Comparison of ENCODE assay signal across 7 mouse cellular contexts in genomic region chr11:97350035-97350434, GRCm38 (mm10). TPM values are rescaled to one million over a fixed set of nuclear protein-coding genes. Genes with fewer than 3 reads are reported as not detected.
DNase-seq lines count a peak whose midpoint lies in the region; ATAC-seq lines count a peak whose summit lies in the region.

No protein-coding gene starts in this region.

- H3K27ac ChIP-seq in heart, embryonic 10.5 days, result peak overlapping the region; percentile 81
- H3K27ac ChIP-seq in kidney, embryonic 14.5 days (ENCODE audit: low read depth, low read length), result peak overlapping the region; percentile 52; the same call in 1 of the 2 replicates
- peak overlapping the region; percentile 56 for H3K27ac ChIP-seq in limb, embryonic 12.5 days
- peak overlapping the region; percentile 58 for H3K27ac ChIP-seq in midbrain, embryonic 16.5 days (ENCODE audit: low read length)

- peak; percentile 73 for ATAC-seq in kidney, embryonic 14.5 days (ENCODE audit: low FRiP score, low TSS enrichment)
- no peak for ATAC-seq in limb, embryonic 12.5 days (ENCODE audit: insufficient number of reproducible peaks, insufficient read depth, low FRiP score, low TSS enrichment, low read depth)
- peak; percentile 79 for ATAC-seq in midbrain, embryonic 16.5 days

- H3K36me3 ChIP-seq in heart, embryonic 10.5 days, result no peaks in the 10 kb centered on the region
- H3K36me3 ChIP-seq in kidney, embryonic 14.5 days (ENCODE audit: control insufficient read depth, insufficient read depth, low read length), result no peaks in the 10 kb centered on the region
- H3K36me3 ChIP-seq in limb, embryonic 12.5 days, result no peaks in the 10 kb centered on the region
- H3K36me3 ChIP-seq in midbrain, embryonic 16.5 days (ENCODE audit: control insufficient read depth, insufficient read depth, low read length), result no peaks in the 10 kb centered on the region

- no peak overlapping the region for H3K9ac ChIP-seq in kidney, embryonic 14.5 days (ENCODE audit: low read depth, low read length)
- no peak overlapping the region for H3K9ac ChIP-seq in limb, embryonic 12.5 days (replicated peaks)
- H3K9ac ChIP-seq in midbrain, embryonic 16.5 days (ENCODE audit: low read depth, low read length), result no peak overlapping the region

- 20% methylated on average over 2 of the region's 2 CpGs for WGBS in heart, embryonic 10.5 days
- WGBS in kidney, embryonic 14.5 days, result 28% methylated on average over 2 of the region's 2 CpGs
- WGBS in limb, embryonic 12.5 days, result 19% methylated on average over 2 of the region's 2 CpGs
- WGBS in midbrain, embryonic 16.5 days, result 3% methylated on average over 2 of the region's 2 CpGs

- peaks cover 36% of the 10 kb centered on the region for H3K4me1 ChIP-seq in heart, embryonic 10.5 days
- H3K4me1 ChIP-seq in kidney, embryonic 14.5 days (ENCODE audit: control insufficient read depth, insufficient read depth, low read length), result peaks cover 13% of the 10 kb centered on the region
- H3K4me1 ChIP-seq in limb, embryonic 12.5 days (replicated peaks), result peaks cover 12% of the 10 kb centered on the region
- H3K4me1 ChIP-seq in midbrain, embryonic 16.5 days (ENCODE audit: control insufficient read depth, insufficient read depth, low read length), result peaks cover 16% of the 10 kb centered on the region; the same call in 1 of the 2 replicates

- no peak overlapping the region for H3K4me3 ChIP-seq in heart, embryonic 10.5 days
- no peak overlapping the region for H3K4me3 ChIP-seq in kidney, embryonic 14.5 days (ENCODE audit: low read length)
- no peak overlapping the region for H3K4me3 ChIP-seq in limb, embryonic 12.5 days (replicated peaks)
- H3K4me3 ChIP-seq in midbrain, embryonic 16.5 days (ENCODE audit: low read depth, low read length), result no peak overlapping the region

- H3K9me3 ChIP-seq in heart, embryonic 10.5 days, result no peaks in the 10 kb centered on the region
- H3K9me3 ChIP-seq in kidney, embryonic 14.5 days (ENCODE audit: control insufficient read depth, low read length), result no peaks in the 10 kb centered on the region
- H3K9me3 ChIP-seq in limb, embryonic 12.5 days, result no peaks in the 10 kb centered on the region
- H3K9me3 ChIP-seq in midbrain, embryonic 16.5 days (replicated peaks; ENCODE audit: control insufficient read depth, low read length, poor library complexity, severe bottlenecking), result no peaks in the 10 kb centered on the region

- peak; percentile 57 to 71 for DNase-seq in adrenal gland, adult 18-20 months (ENCODE audit: low spot score in 2 of 2)
- DNase-seq in cerebellum, postnatal 14 days, result peak; percentile 80 to 87
- DNase-seq in heart, embryonic 10.5 days (ENCODE audit: low spot score), result peak; percentile 85
- peak; percentile 90 for DNase-seq in testis, postnatal 14 days (ENCODE audit: low spot score)

- no peak overlapping the region for H3K4me2 ChIP-seq in kidney, embryonic 14.5 days (replicated peaks; ENCODE audit: low read depth, low read length)
- no peak overlapping the region for H3K4me2 ChIP-seq in limb, embryonic 12.5 days
- 0 out of 2 replicates have a peak overlapping the region, but pooled peaks have one; percentile 4 for H3K4me2 ChIP-seq in midbrain, embryonic 16.5 days (ENCODE audit: low read length)

- peaks cover 15% of the 10 kb centered on the region for H3K27me3 ChIP-seq in heart, embryonic 10.5 days (ENCODE audit: insufficient read depth, poor library complexity, severe bottlenecking)
- H3K27me3 ChIP-seq in kidney, embryonic 14.5 days (ENCODE audit: control insufficient read depth, insufficient read depth, low read length), result no peaks in the 10 kb centered on the region
- no peaks in the 10 kb centered on the region for H3K27me3 ChIP-seq in limb, embryonic 12.5 days
- no peaks in the 10 kb centered on the region for H3K27me3 ChIP-seq in midbrain, embryonic 16.5 days (ENCODE audit: control insufficient read depth, insufficient read depth, low read depth, low read length)

RNA-seq across cellular contexts. Expression of gene Gpr179, which starts 1.8 kb away (rescaled TPM):
- 1 to 10 TPM; 1.3 to 2.0 TPM for total RNA-seq in adrenal gland, adult 18-20 months (2021)
- polyA plus RNA-seq in heart, embryonic 10.5 days (2016; fragmentation: Nextera tagmentation; extraction: Ambion mirVana), result 0.04 and 0.12 TPM in 2 replicates
- polyA plus RNA-seq in kidney, embryonic 14.5 days (2014; fragmentation: Nextera tagmentation; extraction: Ambion mirVana), result 0.07 and 0.10 TPM in 2 replicates
- polyA plus RNA-seq in limb, embryonic 12.5 days (2016; fragmentation: Nextera tagmentation; extraction: Ambion mirVana), result 0.05 and 0.14 TPM in 2 replicates
- 0.70 and 0.89 TPM in 2 replicates for polyA plus RNA-seq in midbrain, embryonic 16.5 days (2015; fragmentation: Nextera tagmentation; extraction: Ambion mirVana)

RNA-seq across cellular contexts. Expression of gene Socs7, which starts 12.3 kb away (rescaled TPM):
- total RNA-seq in adrenal gland, adult 18-20 months (2021), result 10 to 100 TPM; 21.1 to 22.2 TPM
- polyA plus RNA-seq in heart, embryonic 10.5 days (2016; fragmentation: Nextera tagmentation; extraction: Ambion mirVana), result 3.2 and 3.4 TPM in 2 replicates
- 2.5 and 3.7 TPM in 2 replicates for polyA plus RNA-seq in kidney, embryonic 14.5 days (2014; fragmentation: Nextera tagmentation; extraction: Ambion mirVana)
- 5.1 and 5.5 TPM in 2 replicates for polyA plus RNA-seq in limb, embryonic 12.5 days (2016; fragmentation: Nextera tagmentation; extraction: Ambion mirVana)
- 8.5 and 9.9 TPM in 2 replicates for polyA plus RNA-seq in midbrain, embryonic 16.5 days (2015; fragmentation: Nextera tagmentation; extraction: Ambion mirVana)

RNA-seq across cellular contexts. Expression of gene Mrpl45, which starts 34.5 kb away (rescaled TPM):
- 10 to 100 TPM; 29.7 to 40.0 TPM for total RNA-seq in adrenal gland, adult 18-20 months (2021)
- polyA plus RNA-seq in heart, embryonic 10.5 days (2016; fragmentation: Nextera tagmentation; extraction: Ambion mirVana), result 63.7 and 65.8 TPM in 2 replicates
- polyA plus RNA-seq in kidney, embryonic 14.5 days (2014; fragmentation: Nextera tagmentation; extraction: Ambion mirVana), result 58.4 and 64.8 TPM in 2 replicates
- 51.2 and 53.5 TPM in 2 replicates for polyA plus RNA-seq in limb, embryonic 12.5 days (2016; fragmentation: Nextera tagmentation; extraction: Ambion mirVana)
- 38.2 and 41.6 TPM in 2 replicates for polyA plus RNA-seq in midbrain, embryonic 16.5 days (2015; fragmentation: Nextera tagmentation; extraction: Ambion mirVana)
